Mouse (Mus musculus): ENCODE results near the gene Lix1. TPM values are rescaled to one million over a fixed set of nuclear protein-coding genes. Genes with fewer than 3 reads are reported as not detected.

Lix1 gene
- polyA plus RNA-seq, 1 experiment from 2014 or later: 10.3 TPM

- no peak overlapping the region for H3K27ac ChIP-seq (ENCODE audit: low read depth, low read length)
- H3K36me3 ChIP-seq (ENCODE audit: control insufficient read depth, insufficient read depth, low read length): no peaks in the 10 kb centered on the region
- H3K4me2 ChIP-seq (ENCODE audit: low read depth, low read length): no peak overlapping the region
- H3K27me3 ChIP-seq (ENCODE audit: control insufficient read depth, insufficient read depth, low read length): no peaks in the 10 kb centered on the region
- H3K9me3 ChIP-seq (ENCODE audit: control insufficient read depth, low read length): no peaks in the 10 kb centered on the region
- 35% methylated on average over 1 of the region's 1 CpGs for WGBS
- H3K4me3 ChIP-seq (ENCODE audit: low read depth, low read length): no peak overlapping the region
- ATAC-seq (ENCODE audit: low read depth): no peak
- no peaks in the 10 kb centered on the region for H3K4me1 ChIP-seq (ENCODE audit: control insufficient read depth, insufficient read depth, low read length)
- H3K9ac ChIP-seq (replicated peaks; ENCODE audit: low read depth, low read length): no peak overlapping the region
Observed at GRCm38 (mm10) chr17:17498848-17499247, 96.4 kb downstream of the Lix1 start.

GRCm38 (mm10) chr17:17499278-17499677 is 96.8 kb downstream of the Lix1 start:
- ATAC-seq (ENCODE audit: low read depth): no peak
- no peaks in the 10 kb centered on the region for H3K27me3 ChIP-seq (ENCODE audit: control insufficient read depth, insufficient read depth, low read length)
- no peaks in the 10 kb centered on the region for H3K4me1 ChIP-seq (ENCODE audit: control insufficient read depth, insufficient read depth, low read length)
- H3K9ac ChIP-seq (replicated peaks; ENCODE audit: low read depth, low read length): no peak overlapping the region
- H3K4me3 ChIP-seq (ENCODE audit: low read depth, low read length): no peak overlapping the region
- no peak overlapping the region for H3K4me2 ChIP-seq (ENCODE audit: low read depth, low read length)
- no peaks in the 10 kb centered on the region for H3K9me3 ChIP-seq (ENCODE audit: control insufficient read depth, low read length)
- no peaks in the 10 kb centered on the region for H3K36me3 ChIP-seq (ENCODE audit: control insufficient read depth, insufficient read depth, low read length)
- 80% methylated on average over 3 of the region's 3 CpGs for WGBS
- no peak overlapping the region for H3K27ac ChIP-seq (ENCODE audit: low read depth, low read length)

DNA sequence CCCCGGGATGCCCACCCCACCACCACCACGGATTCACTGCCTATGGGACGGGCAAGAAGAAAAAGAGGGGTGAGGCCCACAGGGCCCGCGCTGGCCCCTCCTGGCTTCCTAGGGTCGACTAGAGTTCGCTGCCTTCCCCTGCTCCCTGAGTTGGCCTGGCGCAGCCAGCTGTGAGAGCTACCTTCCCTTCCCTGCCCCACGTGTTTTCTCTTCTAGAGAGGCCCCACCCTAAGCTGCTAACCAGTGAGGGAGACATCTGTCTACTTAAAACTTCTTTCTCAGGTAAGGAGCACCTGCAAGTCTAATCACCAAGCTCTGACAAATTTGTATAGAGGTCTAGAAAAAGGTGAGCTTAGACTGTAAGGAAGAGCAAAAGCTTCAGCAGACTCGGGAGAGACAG is 104.2 kb downstream of the Lix1 start:
- no peaks in the 10 kb centered on the region for H3K4me1 ChIP-seq (ENCODE audit: control insufficient read depth, insufficient read depth, low read length)

More for the DNA sequence above, 104.2 kb downstream of the Lix1 start:
- ATAC-seq (ENCODE audit: low read depth): no peak
- 88% methylated on average over 10 of the region's 10 CpGs for WGBS
- no peaks in the 10 kb centered on the region for H3K36me3 ChIP-seq (ENCODE audit: control insufficient read depth, insufficient read depth, low read length)
- H3K9ac ChIP-seq (replicated peaks; ENCODE audit: low read depth, low read length): no peak overlapping the region
- H3K4me2 ChIP-seq (ENCODE audit: low read depth, low read length): no peak overlapping the region
- no peak overlapping the region for H3K27ac ChIP-seq (ENCODE audit: low read depth, low read length)
- H3K9me3 ChIP-seq (ENCODE audit: control insufficient read depth, low read length): no peaks in the 10 kb centered on the region
- no peak overlapping the region for H3K4me3 ChIP-seq (ENCODE audit: low read depth, low read length)
- H3K27me3 ChIP-seq (ENCODE audit: control insufficient read depth, insufficient read depth, low read length): no peaks in the 10 kb centered on the region

Other genes with a start within 250 kb of the Lix1 start
- gene Riok2, start 28.4 kb upstream of the Lix1 start, polyA plus RNA-seq (2014; fragmentation: Nextera tagmentation; extraction: Ambion mirVana): 26.1 and 26.8 TPM in 2 replicates
- 11.9 and 17.7 TPM in 2 replicates for gene Lnpep, start 222.4 kb downstream of the Lix1 start, polyA plus RNA-seq (2014; fragmentation: Nextera tagmentation; extraction: Ambion mirVana)